Mouse (Mus musculus) gastrocnemius, postnatal 10 days (tissue): ENCODE measurements around the gene Cd81. TPM values are rescaled to one million over a fixed set of nuclear protein-coding genes. Genes with fewer than 3 reads are reported as not detected.

ENCODE experiments used
- DNase-seq: peaks from one replicate; pipeline ENCODE4 v3.0.0; 2021; ENCODE audit warnings: mixed read lengths
- total RNA-seq, 2 experiments: library from RNA; stranded (reverse); gene quantifications; 2 replicates each; pipeline ENCODE4 v1.2.3; 2021

The Cd81 gene
- total RNA-seq, 2 experiments from 2014 or later = 236 to 268 TPM

- no peak for DNase-seq
These were observed 32.5 kb upstream of the Cd81 start for GRCm38 (mm10) chr7:143020040-143020439.

GRCm38 (mm10) chr7:143020764-143021163, 31.8 kb upstream of the Cd81 start:
- no peak for DNase-seq

GRCm38 (mm10) chr7:143021356-143022164, 31.0 kb upstream of the Cd81 start:
- DNase-seq = no peak

GRCm38 (mm10) chr7:143023499-143023898, 29.0 kb upstream of the Cd81 start:
- no peak for DNase-seq

GRCm38 (mm10) chr7:143024293-143024692, 28.2 kb upstream of the Cd81 start:
- no peak for DNase-seq

- no peak for DNase-seq
These were observed 27.0 kb upstream of the Cd81 start for GRCm38 (mm10) chr7:143025496-143025895.

GRCm38 (mm10) chr7:143027196-143027595, 25.3 kb upstream of the Cd81 start:
- no peak for DNase-seq

GRCm38 (mm10) chr7:143031816-143032215, 20.7 kb upstream of the Cd81 start:
- DNase-seq = no peak

- no peak for DNase-seq
These were observed 19.0 kb upstream of the Cd81 start for GRCm38 (mm10) chr7:143033581-143033980.

- DNase-seq = no peak
These were observed 18.4 kb upstream of the Cd81 start for GRCm38 (mm10) chr7:143034112-143034511.

GRCm38 (mm10) chr7:143034519-143035450, 17.8 kb upstream of the Cd81 start:
- no peak for DNase-seq

GRCm38 (mm10) chr7:143036787-143037186, 15.8 kb upstream of the Cd81 start:
- no peak for DNase-seq

- no peak for DNase-seq
These were observed 15.2 kb upstream of the Cd81 start for GRCm38 (mm10) chr7:143037306-143037705.

GRCm38 (mm10) chr7:143038174-143038931, 14.2 kb upstream of the Cd81 start:
- no peak for DNase-seq

GRCm38 (mm10) chr7:143040561-143040960, 12.0 kb upstream of the Cd81 start:
- no peak for DNase-seq

- no peak for DNase-seq
These were observed 11.3 kb upstream of the Cd81 start for GRCm38 (mm10) chr7:143041138-143041822.

GRCm38 (mm10) chr7:143042089-143042488, 10.4 kb upstream of the Cd81 start:
- no peak for DNase-seq

- no peak for DNase-seq
These were observed 9.6 kb upstream of the Cd81 start for GRCm38 (mm10) chr7:143042897-143043300.

GRCm38 (mm10) chr7:143044049-143044825, 8.3 kb upstream of the Cd81 start:
- DNase-seq = no peak

GRCm38 (mm10) chr7:143044826-143045206, 7.7 kb upstream of the Cd81 start:
- no peak for DNase-seq

- DNase-seq = no peak
These were observed 6.2 kb upstream of the Cd81 start for GRCm38 (mm10) chr7:143046358-143046757.
